9 mouse cellular contexts compared by ENCODE assay signal in the genomic region with DNA sequence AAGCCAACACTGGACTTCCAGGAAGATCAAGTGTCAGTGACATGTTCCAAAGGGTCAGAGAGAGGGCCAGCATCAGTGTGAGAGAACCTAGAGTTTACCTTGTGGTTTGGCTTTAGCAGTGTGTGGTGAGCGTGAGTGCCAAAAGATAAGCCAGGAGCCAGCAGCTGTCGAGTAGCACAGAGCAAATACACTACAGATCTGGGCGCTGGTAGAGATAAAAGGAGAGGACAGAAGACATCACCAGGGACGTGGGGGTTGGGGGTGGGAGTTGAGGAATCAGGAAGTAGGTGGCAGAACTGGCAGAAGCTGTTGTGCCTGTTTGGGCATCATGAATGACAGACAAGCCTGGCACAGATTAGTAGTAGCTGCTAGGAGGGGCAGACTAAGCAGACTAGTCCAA. TPM values are rescaled to one million over a fixed set of nuclear protein-coding genes. Genes with fewer than 3 reads are reported as not detected.
DNase-seq lines count a peak whose midpoint lies in the region; ATAC-seq lines count a peak whose summit lies in the region.
"Had no signal": no experiment of that assay in that cellular context is flagged by ENCODE, and none has a peak within 500 bp of the region (broad histone marks: within the 10 kb centered on the region; RNA-seq: fewer than 3 reads in every experiment).

No protein-coding gene starts in this region.

- H3K9ac ChIP-seq in kidney, embryonic 14.5 days (ENCODE audit: low read depth, low read length), result no peak overlapping the region
- H3K9ac ChIP-seq in midbrain, embryonic 13.5 days (replicated peaks), result no peak overlapping the region
- H3K9ac ChIP-seq: embryonic facial prominence, embryonic 13.5 days had no signal

- H3K36me3 ChIP-seq in kidney, embryonic 14.5 days (ENCODE audit: control insufficient read depth, insufficient read depth, low read length), result no peaks in the 10 kb centered on the region
- H3K36me3 ChIP-seq in midbrain, embryonic 13.5 days, result no peaks in the 10 kb centered on the region
- H3K36me3 ChIP-seq: embryonic facial prominence, embryonic 13.5 days had no signal

- intact Hi-C loops in heart, postnatal 25 days (cut with DNase I), result no loop called here
- intact Hi-C loops in left cerebral cortex, postnatal 4 days (cut with DNase I), result no loop called here

- H3K4me2 ChIP-seq in kidney, embryonic 14.5 days (replicated peaks; ENCODE audit: low read depth, low read length), result no peak overlapping the region
- H3K4me2 ChIP-seq in midbrain, embryonic 13.5 days (replicated peaks), result no peak overlapping the region
- H3K4me2 ChIP-seq: embryonic facial prominence, embryonic 13.5 days had no signal

- H3K27me3 ChIP-seq in kidney, embryonic 14.5 days (ENCODE audit: control insufficient read depth, insufficient read depth, low read length), result no peaks in the 10 kb centered on the region
- no peaks in the 10 kb centered on the region for H3K27me3 ChIP-seq in midbrain, embryonic 13.5 days
- H3K27me3 ChIP-seq: embryonic facial prominence, embryonic 13.5 days had no signal

- ATAC-seq in kidney, embryonic 14.5 days (ENCODE audit: low FRiP score, low TSS enrichment), result no peak
- ATAC-seq in midbrain, embryonic 13.5 days, result no peak

- H3K9me3 ChIP-seq in kidney, embryonic 14.5 days (ENCODE audit: control insufficient read depth, low read length), result no peaks in the 10 kb centered on the region
- no peaks in the 10 kb centered on the region for H3K9me3 ChIP-seq in midbrain, embryonic 13.5 days
- H3K9me3 ChIP-seq: embryonic facial prominence, embryonic 13.5 days had no signal

- peak; percentile 17 for DNase-seq in kidney, postnatal 14 days
- DNase-seq in brain, adult 2 months (ENCODE audit: low read depth, low spot score), result peak; percentile 56
- DNase-seq in heart, postnatal 25 days (ENCODE audit: low spot score), result peak; percentile 35
- DNase-seq in lung, postnatal 4 days, result peak; percentile 65 to 82
- no peak for DNase-seq in testis, postnatal 14 days (ENCODE audit: low spot score)
- no peak for DNase-seq in left cerebral cortex, postnatal 4 days

- 65% methylated on average over 4 of the region's 4 CpGs for WGBS in kidney, embryonic 14.5 days
- 76% methylated on average over 4 of the region's 4 CpGs for WGBS in midbrain, embryonic 13.5 days

- no peak overlapping the region for H3K4me3 ChIP-seq in kidney, embryonic 14.5 days (ENCODE audit: low read length)
- no peak overlapping the region for H3K4me3 ChIP-seq in midbrain, embryonic 13.5 days (replicated peaks)
- H3K4me3 ChIP-seq: embryonic facial prominence, embryonic 13.5 days had no signal

- 0 out of 2 replicates have a peak, but pooled peaks cover 4% of the 10 kb centered on the region for H3K4me1 ChIP-seq in kidney, embryonic 14.5 days (ENCODE audit: control insufficient read depth, insufficient read depth, low read length)
- no peaks in the 10 kb centered on the region for H3K4me1 ChIP-seq in midbrain, embryonic 13.5 days (replicated peaks)

- H3K27ac ChIP-seq in kidney, embryonic 14.5 days (ENCODE audit: low read depth, low read length), result no peak overlapping the region
- no peak overlapping the region for H3K27ac ChIP-seq in midbrain, embryonic 13.5 days
- H3K27ac ChIP-seq: embryonic facial prominence, embryonic 13.5 days had no signal

RNA-seq across cellular contexts. Expression of a gene that starts 21.6 kb away (rescaled TPM):
- polyA plus RNA-seq in kidney, embryonic 14.5 days (2014; fragmentation: Nextera tagmentation; extraction: Ambion mirVana), result 22.6 and 36.9 TPM in 2 replicates
- total RNA-seq in heart, postnatal 25 days (2021), result 10 to 100 TPM; 33.4 to 37.8 TPM
- 10 to 100 TPM; 46.9 TPM for total RNA-seq in left cerebral cortex, postnatal 4 days (2021)
- polyA plus RNA-seq in midbrain, embryonic 13.5 days (2015; fragmentation: Nextera tagmentation; extraction: Ambion mirVana), result 31.1 and 37.4 TPM in 2 replicates

Comparison
In these comparisons a context has a peak if more than half of its experiments do, and no peak if none do; other contexts are left out.
1. DNase-seq: peak in kidney, postnatal 14 days (single experiment), brain, adult 2 months (single experiment), heart, postnatal 25 days (single experiment) and lung, postnatal 4 days (2 of 2); none in testis, postnatal 14 days (single experiment) and left cerebral cortex, postnatal 4 days (single experiment).